Mouse (Mus musculus): Measurements from ENCODE around the gene Cand1.
A peak's percentile ranks its signal among the peaks of the same experiment; 100 is the strongest.

DNA sequence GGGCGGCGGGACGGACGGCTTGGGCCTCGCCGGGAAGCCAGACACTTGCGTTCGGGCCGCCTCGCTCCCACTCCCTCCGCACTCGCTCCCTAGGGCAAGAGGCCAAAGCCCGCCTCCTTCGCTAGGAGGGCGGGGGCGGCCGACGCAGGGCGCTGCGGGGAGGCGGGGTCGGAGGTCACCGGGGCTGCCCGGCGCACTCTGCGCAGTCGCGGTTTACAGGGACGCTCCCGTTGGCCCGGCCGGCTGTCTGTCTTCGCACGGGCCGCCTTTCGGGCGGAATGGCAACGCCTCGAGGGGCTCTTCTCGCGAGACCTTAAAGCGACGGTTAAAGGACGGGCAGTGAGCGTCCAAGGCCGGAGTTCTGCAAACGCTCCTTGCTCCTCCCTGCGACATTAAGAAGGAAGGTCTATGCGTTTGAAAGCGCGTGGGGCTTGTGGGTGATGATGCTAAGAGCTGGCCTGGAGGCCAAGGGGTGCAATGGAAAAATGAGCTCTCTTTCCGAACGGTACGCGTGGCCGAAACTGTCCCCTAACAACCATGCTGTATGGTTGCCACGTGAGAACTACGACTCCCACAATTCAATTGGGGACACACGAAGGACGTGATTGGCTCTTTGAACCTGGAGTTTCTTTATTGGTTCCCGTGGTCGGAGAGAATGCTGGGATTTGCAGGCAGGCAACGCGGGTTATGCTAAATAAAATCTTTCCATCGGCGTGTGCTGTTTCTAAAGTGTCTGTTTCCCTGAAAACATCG lies at the start of gene Cand1:
- TF ChIP-seq POLR2A (IDR thresholded peaks at IDR 0.05; ENCODE audit: insufficient read depth, low read depth, low read length) = peak; percentile 95
- TF ChIP-seq CTCF (IDR thresholded peaks at IDR 0.05) = no peak

Data from heart, adult 2 months (tissue).